Mouse (Mus musculus) testis, postnatal 14 days (tissue): ENCODE measurements around the gene Tmem222.

ENCODE experiments used
- DNase-seq: peaks from one replicate; pipeline ENCODE4 v3.0.0; 2021; ENCODE audit warnings: low spot score

Tmem222 gene

GRCm38 (mm10) chr4:133285299-133285698, 7.7 kb upstream of the Tmem222 start:
- no peak for DNase-seq

GRCm38 (mm10) chr4:133282656-133283055, 5.1 kb upstream of the Tmem222 start:
- DNase-seq = no peak

GRCm38 (mm10) chr4:133281951-133282481, 4.4 kb upstream of the Tmem222 start:
- DNase-seq = no peak

GRCm38 (mm10) chr4:133281513-133281912, 3.9 kb upstream of the Tmem222 start:
- no peak for DNase-seq

- DNase-seq = no peak
These were observed 890 bp upstream of the Tmem222 start for GRCm38 (mm10) chr4:133278482-133278881.

GRCm38 (mm10) chr4:133278067-133278466, 475 bp upstream of the Tmem222 start:
- no peak for DNase-seq

- no peak for DNase-seq
These were observed 6.7 kb downstream of the Tmem222 start for GRCm38 (mm10) chr4:133270929-133271328.

- DNase-seq = peak; percentile 46
These were observed 8.0 kb downstream of the Tmem222 start for GRCm38 (mm10) chr4:133269596-133269995.

- DNase-seq = no peak
These were observed 8.7 kb downstream of the Tmem222 start for GRCm38 (mm10) chr4:133268931-133269330.

GRCm38 (mm10) chr4:133266248-133266880, 11.2 kb downstream of the Tmem222 start:
- DNase-seq = no peak

GRCm38 (mm10) chr4:133265759-133266158, 11.8 kb downstream of the Tmem222 start:
- DNase-seq = no peak

- no peak for DNase-seq
These were observed 12.3 kb downstream of the Tmem222 start for GRCm38 (mm10) chr4:133265297-133265696.

- DNase-seq = no peak
These were observed 13.0 kb downstream of the Tmem222 start for GRCm38 (mm10) chr4:133264559-133264958.

GRCm38 (mm10) chr4:133263756-133264155, 13.8 kb downstream of the Tmem222 start:
- DNase-seq = no peak

- DNase-seq = no peak
These were observed 14.7 kb downstream of the Tmem222 start, which contains the start of gene Sytl1 for GRCm38 (mm10) chr4:133262882-133263281. Gene Sytl1 (minus strand): TSS chr4:133263113.

GRCm38 (mm10) chr4:133262375-133262765, 15.2 kb downstream of the Tmem222 start:
- DNase-seq = no peak

- DNase-seq = no peak
These were observed 15.8 kb downstream of the Tmem222 start for GRCm38 (mm10) chr4:133261641-133262374.

- no peak for DNase-seq
These were observed 19.7 kb downstream of the Tmem222 start for GRCm38 (mm10) chr4:133257798-133258408.

GRCm38 (mm10) chr4:133257230-133257629, 20.4 kb downstream of the Tmem222 start:
- no peak for DNase-seq

- DNase-seq = no peak
These were observed 20.8 kb downstream of the Tmem222 start for GRCm38 (mm10) chr4:133256820-133257219.

GRCm38 (mm10) chr4:133255392-133255791, 22.2 kb downstream of the Tmem222 start:
- no peak for DNase-seq

GRCm38 (mm10) chr4:133253412-133253811, 24.2 kb downstream of the Tmem222 start:
- DNase-seq = no peak

- no peak for DNase-seq
These were observed 25.5 kb downstream of the Tmem222 start for GRCm38 (mm10) chr4:133252089-133252488.
